Mouse (Mus musculus) brain, embryonic 14.5 days (tissue): ENCODE results near the gene Tmem135.
A peak's percentile ranks its signal among the peaks of the same experiment; 100 is the strongest.

Source experiments
- CTCF ChIP-seq: fragments of 200-500 bp; IDR thresholded peaks from 2 replicates; pipeline ENCODE4 v1.5.1; 2012; ENCODE audit warnings: inconsistent platforms, mild to moderate bottlenecking, moderate library complexity, borderline replicate concordance; ENCODE audit not compliant: insufficient read depth, insufficient read length; ENCODE audit errors: extremely low read depth
- POLR2A ChIP-seq: fragments of 200-500 bp; IDR thresholded peaks from 2 replicates; pipeline ENCODE4 v1.6.1; 2012; ENCODE audit warnings: mild to moderate bottlenecking, inconsistent platforms, borderline replicate concordance; ENCODE audit not compliant: poor library complexity, insufficient read depth, insufficient read length, severe bottlenecking; ENCODE audit errors: extremely low read depth

GRCm38 (mm10) chr7:89403053-89403972, 709 bp downstream of the Tmem135 start:
- TF ChIP-seq POLR2A: 0 out of 2 replicates have a peak, but pooled peaks have one; percentile 18
- TF ChIP-seq CTCF: no peak
